Mouse (Mus musculus): ENCODE measurements around the gene Ube3b.

Gene Ube3b

DNA sequence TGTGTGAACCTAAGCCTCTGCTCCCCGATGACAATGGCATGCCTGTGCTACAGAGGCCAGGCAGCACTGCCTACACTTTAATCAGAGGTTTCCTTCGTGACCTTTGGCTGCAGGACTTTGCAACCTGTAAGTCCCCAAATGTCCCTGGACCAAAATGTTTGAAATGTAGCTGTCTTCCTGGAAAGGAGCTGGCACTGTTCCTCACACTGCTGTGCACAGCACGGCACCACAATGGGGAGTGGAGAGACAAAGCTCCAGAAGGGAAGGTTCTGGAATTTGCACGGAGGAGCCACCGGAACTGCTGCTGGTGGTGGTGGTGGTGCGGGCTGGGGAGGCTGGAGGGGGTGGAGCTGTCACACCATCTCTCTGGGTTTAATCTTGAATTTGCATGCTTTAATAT lies 46.3 kb downstream of the Ube3b start:
- no peak for DNase-seq (ENCODE audit: low spot score in 2 of 2)

DNA sequence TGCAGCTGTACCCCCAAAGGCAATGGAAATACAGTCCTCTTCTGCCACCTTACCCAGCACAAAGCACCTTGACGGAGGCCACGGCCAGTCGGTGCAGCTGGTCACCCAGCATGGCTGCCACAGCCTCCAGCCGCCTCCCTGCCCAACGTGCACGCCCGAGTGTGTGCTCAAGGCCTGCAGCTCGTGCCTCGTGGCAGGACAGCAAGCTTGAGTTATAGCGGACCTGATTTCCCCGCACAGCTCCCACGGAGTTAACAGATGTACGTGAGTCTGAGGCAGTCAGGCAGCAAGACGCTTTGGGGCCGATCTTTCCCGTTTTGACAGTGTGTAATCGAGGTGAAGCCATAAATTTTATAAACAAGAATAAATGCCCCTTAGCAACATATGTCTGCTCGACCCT lies 48.2 kb downstream of the Ube3b start:
- DNase-seq (ENCODE audit: low spot score in 2 of 2), result no peak

DNA sequence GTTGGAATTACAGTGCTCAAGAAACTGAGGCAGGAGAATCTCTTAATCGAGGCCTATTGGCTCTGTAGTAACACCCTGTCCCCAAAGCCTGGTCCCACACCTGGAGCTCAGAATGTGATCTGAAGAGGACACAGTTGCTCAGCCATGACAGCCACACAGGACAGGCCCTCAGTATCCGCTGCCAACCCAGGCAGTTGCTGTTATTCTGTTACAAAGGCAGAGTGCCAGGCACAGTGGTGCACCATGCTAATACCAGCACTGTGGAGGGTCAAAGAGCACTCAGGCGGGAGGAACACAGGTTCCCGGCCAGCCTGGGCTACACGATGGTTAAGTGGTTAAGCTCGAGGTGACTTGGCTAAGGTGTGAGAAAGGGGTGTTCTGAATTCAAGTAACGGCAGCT lies 49.4 kb downstream of the Ube3b start:
- no peak for DNase-seq (ENCODE audit: low spot score in 2 of 2)

DNA sequence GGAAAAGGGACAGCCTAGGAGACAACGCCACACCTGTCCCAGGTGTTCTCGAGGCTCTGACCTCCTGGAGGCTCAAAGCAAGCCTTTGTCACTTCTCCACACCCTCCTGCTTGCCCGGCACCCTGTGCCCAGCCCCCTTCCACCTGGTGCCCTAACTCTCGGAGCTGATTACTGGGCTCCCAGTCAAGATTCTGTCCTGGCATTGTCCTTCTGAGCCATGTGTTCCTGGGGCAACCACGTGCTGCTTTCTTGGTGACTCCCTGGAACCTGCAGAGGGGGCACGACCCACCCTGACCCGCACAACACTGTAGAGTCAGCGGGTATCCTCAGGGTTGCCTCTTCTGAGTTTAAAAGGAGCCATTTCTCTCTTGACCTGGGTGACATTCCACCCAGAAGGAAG lies 54.0 kb downstream of the Ube3b start:
- no peak for DNase-seq (ENCODE audit: low spot score in 2 of 2)

DNA sequence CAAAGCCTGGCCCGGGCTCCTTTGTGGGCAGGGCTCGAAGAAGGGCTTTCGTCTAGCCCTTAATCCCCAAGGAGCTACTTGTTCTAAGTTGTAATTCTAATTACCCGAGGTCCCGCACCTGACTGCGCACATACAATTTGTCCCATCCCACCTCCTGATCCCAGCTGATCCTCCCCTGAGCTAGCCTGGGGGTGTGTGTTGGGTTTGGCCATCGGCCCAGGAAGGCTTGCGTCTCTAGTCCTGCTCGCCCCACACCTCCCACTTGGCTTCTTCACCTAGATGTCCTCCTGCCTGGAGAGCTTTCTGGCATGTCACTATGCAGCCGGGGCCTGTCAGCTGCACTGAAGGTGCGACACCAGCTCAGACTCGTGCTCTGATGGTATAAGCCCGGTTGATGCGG lies 55.2 kb downstream of the Ube3b start:
- no peak for DNase-seq (ENCODE audit: low spot score in 2 of 2)

DNA sequence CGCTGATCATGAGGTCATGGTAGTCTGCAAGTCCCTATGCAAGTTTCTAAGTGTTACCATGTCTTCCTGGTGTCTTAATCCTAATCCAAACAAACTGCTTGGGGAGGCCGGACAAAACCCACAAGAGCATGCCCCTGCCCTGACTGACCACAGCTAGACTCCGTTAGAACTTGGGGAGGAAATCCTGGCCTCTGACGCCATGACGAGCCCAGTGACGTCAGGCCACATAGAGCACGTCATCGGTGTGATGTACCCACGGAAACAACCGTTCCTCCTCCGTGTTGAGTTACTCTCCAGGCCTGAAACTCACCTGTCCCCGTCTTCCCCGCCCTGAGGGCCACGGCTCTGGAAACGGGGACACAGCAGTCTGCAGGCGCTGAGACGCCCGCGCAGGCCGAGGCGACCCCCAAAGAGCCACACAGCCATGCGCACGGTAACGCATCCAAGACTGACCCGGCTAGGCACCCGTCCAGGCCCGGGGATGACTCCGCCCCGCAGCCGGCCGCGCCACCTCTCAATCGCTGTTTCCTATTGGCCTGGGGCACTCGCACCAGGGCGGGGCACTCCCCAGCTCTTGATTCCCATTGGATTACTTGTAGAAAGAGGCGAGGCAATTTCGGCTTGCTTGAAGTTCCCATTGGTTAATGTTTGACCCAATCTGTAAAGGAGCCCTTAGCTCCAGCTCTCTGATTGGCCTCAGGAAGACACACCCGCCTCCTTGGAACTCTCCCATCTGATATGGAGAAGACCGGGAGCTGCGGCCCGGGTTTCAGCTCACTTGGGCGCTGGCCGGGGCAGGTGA lies 63.4 kb downstream of the Ube3b start, which contains the start of the genes Mmab and Mvk:
Gene Mmab (minus strand): TSS at position 495 of the 802 bp plus-strand sequence.
Gene Mvk (plus strand): TSS at position 704 of the 802 bp plus-strand sequence.
- peak; percentile 94 to 98 for DNase-seq (ENCODE audit: low spot score in 2 of 2)

DNA sequence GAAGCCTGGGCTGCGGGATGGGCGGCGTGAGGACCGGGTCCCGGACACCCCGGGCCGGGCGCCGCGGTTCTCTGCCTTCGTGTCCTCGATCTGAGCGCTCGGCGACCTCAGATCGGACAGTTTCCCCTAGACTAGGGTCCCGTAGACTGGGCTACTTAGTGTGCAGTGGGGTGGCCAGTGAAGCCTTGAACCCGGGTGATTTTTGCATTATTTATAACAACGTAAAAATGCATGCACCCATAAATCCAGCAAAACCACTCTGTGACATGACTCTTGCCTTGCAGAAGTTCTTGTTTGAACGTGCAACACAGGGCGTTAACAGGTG lies 63.9 kb downstream of the Ube3b start:
- no peak for DNase-seq (ENCODE audit: low spot score in 2 of 2)

DNA sequence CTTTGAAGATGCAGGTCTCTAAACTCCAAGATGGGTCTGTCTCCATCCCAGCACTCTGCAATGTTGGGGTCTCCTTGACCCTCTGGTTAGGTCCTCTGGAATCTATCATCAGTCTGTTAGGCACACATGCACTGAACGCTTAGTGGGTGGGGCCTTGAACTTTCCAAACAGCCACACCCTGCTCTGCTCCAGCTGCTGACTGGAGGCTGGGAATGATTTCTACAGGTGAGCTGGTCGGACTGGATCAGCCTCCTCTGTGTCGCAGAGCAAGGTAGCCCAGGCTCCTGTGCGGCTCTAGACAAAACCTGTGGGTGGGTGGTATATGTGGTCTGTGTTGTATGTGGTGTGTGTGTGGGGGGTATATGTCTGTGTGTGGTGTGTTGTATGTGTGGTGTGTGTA lies 68.6 kb downstream of the Ube3b start:
- no peak for DNase-seq (ENCODE audit: low spot score in 2 of 2)

DNA sequence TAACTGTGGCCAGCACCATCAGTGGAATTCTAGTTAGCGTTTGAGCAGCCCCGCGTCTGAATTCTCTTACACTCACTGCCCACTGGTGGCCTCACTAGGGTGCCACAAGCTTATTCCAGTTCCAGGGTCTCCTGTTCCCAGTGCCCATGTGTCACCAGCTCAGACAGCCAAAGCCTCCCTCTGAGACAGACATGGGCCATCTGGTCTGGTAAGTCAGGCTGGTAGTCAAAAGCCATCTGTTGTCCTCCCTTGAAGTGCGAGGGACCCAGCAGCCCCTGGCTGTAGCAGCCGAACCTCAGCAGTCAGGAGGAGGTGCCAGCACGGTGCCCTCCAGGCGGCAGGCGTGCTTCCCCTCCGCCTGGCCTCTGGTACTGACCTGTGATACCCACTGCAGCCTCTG lies 75.9 kb downstream of the Ube3b start:
- no peak for DNase-seq (ENCODE audit: low spot score in 2 of 2)

DNA sequence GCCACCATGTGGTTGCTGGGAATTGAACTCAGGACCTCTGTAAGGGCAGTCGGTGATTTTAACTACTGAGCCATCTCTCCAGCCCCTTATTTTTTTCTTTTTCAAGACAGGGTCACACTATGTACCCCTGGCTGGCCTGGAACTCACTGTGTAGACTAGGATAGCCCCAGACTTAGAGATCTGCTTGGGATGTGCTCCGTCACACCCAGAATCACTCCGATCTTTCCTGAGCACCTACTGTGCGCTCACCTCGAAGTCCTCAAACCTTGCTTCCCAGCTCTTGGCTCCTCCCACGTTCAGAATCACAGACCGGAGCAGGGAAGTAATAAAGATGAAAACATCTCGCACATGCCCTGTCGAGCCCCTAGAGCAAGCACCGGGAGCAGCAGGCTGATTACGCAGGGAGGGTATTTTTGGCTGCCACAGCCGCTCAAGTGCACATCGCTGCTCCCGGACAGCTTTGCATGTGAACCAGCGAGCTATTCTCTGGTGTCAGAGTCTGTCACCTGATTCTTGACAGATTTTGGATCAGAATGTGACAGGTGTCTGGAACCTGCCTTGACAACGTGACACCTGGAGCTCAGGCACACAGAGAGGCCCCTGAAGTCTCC lies 76.7 kb downstream of the Ube3b start:
- no peak for DNase-seq (ENCODE audit: low spot score in 2 of 2)

DNA sequence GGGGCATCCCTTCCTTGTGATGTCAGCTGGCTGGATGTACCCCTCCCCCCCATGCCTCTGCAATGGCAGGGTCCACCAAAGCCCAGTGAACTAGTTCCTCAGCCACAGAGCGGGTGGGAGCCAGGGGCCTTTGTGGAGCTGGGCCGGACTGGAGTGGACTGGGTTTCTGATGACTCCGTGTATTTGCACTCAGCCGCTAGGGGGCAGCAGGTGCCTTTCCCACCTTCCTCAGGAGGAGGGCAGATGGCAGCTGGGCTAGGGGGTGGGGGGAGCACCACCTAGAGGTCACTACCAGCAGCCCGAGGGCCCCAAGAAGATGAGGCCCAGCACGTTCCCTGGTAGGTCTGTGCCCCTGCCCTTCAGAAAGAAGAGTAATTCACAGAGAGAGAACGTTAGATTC lies 80.8 kb downstream of the Ube3b start:
- peak; percentile 73 to 91 for DNase-seq (ENCODE audit: low spot score in 2 of 2)

DNA sequence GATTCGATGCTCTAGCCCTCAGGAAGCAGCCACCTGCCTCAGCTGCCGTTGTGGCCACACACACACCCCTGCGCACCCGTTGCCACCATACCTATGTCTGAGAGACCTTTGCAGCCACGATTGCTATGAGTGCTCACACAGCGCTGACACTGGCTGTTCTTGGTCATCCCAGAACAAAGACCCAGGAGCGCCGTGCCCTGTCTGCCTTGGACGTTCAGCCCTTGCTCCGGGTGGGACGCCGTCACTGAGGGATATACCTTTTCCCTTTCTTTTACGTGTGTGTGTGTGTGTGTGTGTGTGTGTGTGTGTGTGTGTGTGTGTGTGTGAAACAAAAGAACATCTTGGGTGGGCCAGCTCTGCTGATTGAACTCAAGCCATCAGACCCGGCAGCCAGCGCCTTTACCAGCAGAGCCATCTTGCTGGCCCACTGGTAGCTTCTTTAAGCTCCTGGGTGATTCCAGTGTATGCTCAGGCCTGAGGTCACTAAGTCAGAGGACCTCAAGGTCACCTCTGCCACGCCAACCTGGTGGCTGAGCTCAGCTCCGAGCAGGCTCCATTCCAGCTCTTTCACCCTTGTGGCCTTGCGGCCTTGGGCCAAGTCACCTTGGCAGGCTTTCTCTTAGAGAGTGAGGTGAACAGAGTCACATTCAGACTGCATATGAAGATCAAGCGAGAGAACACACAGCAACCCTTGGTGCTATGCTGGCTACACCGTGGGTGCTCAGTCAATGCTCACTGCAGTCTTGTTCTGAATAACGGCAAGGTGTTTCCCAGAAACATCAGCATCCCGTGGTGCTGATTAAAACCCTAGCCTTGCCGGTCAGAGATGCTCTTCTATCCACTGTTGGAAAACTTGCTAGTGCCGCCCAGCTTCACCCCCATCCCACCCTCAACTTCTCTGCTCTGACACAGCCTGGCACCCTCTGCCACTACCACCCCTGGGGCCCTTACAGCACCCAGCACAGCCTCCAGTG lies 81.9 kb downstream of the Ube3b start:
- no peak for DNase-seq (ENCODE audit: low spot score in 2 of 2)

DNA sequence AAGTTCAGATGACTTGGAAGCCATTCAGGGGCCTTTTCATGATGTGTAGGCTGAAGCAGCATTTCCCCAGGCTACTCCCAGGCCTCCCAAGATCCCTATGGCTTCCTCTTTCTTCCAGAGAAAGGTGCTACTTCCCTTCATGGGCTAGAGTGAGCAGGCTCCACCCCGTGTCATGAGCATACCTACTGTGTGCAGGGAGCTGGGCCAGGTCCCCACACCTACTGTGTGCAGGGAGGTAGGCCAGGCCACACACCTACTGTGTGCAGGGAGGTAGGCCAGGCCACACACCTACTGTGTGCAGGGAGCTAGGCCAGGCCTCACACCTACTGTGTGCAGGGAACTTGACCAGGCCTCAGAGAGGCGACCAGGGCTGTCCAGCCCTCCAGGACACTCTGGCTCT lies 84.2 kb downstream of the Ube3b start:
- DNase-seq (ENCODE audit: low spot score in 2 of 2), result no peak

DNA sequence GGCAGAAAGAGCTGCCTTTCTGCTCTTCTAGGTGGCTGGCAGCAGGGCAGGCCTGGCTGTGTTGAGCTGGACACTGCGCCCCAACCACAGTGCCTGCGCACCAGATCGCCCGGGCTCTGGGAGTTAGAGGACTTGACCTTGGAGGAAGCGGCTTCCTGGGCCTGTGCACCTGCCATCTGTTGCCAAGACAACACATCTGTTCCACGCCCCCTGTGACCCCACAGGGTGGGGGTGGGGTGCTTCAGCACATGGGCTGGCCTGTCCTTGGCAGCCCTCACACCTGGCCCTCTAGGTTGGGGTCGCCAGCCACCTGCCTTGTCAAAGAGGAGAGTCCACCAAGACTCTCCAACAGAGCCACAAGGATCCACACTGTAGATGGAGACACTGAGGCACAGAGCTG lies 85.2 kb downstream of the Ube3b start:
- no peak for DNase-seq (ENCODE audit: low spot score in 2 of 2)

DNA sequence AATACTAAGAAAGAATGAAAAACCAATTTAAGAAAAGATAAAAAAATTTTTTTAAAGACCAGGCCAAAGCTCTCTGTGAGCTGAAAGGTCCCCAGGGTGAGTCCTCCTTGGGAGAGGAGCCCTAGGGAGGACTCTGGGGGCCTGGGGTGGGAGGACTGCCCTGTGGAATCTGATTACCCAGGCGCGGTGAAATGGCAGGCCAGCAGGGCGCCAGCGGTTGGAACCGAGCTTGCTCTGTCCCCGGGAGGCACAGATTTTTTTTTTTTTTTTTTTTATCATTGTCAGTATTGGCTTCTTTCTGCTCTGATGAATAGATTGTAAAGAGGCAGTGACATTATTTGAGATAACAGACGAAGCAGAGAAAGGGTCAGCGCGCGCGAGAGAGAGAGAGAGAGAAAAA lies 86.6 kb downstream of the Ube3b start:
- DNase-seq (ENCODE audit: low spot score in 2 of 2), result no peak

DNA sequence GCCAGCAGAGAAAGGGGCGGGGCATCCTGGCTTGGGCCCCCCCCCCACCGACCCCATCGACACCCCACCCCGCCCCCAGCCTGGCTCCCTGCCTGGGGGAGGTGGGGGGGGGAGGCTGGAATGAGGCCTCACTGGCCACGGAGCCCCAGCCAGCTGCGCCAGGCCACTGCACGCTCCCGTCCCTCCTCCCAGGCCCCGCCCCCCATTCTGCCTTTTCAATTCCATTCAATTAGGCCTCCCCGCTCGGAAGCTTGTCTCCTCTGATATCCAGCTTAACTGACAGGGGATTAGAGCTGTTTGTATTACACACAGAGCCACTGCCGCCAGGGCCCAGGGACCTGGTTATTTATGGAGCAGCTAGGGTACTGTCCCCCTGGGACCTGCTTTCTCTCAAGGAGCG lies 87.0 kb downstream of the Ube3b start:
- DNase-seq (ENCODE audit: low spot score in 2 of 2), result no peak

DNA sequence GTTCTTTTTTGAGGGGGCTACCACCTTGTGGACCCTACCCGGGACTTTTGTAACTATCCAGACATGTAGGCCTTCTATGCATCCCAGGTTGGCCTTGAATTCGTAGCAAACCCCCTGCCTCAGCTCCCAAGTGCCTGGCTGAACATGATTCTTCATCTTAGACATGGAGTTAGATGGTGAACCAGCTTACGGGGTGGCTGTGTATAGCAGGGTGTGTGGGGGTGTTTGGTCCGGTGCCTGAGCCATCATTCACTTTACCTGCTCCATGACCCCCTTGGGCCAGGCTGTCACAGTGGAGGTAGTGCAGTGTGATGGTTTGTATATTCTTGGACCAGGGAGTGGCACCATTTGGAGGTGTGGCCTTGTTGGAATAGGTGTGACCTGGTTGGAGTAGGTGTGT lies 87.6 kb downstream of the Ube3b start:
- no peak for DNase-seq (ENCODE audit: low spot score in 2 of 2)

DNA sequence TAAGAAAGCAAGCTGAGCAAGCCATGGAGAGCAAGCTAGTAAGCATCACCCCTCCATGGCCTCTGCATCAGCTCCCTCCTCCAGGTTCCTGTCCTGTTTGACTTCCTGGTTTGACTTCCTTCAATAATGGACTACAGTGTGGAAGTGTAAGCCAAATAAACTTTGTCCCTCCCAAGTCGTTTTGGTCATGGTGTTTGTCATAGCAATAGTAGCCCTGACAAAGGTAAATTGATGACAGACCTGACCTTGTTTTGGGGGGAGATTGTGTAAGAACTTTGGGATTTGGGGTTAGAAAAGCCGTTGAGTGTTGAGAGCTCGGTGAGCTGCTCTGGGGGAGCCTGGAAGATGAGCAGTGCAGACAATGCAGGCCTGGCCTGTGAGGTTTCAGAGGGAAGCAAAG lies 90.0 kb downstream of the Ube3b start:
- DNase-seq (ENCODE audit: low spot score in 2 of 2), result no peak

Measured in spleen, postnatal 4 days (tissue).